Mouse (Mus musculus) retina, postnatal 7 days (tissue): Measurements from ENCODE around the gene Mrps23.
"Not testable (repeated sequence)": the region's sequence is repeated elsewhere in the genome, so short reads cannot be mapped to it uniquely, and the experiment has no call there.

Source experiments
- DNase-seq: peaks from one replicate; pipeline ENCODE4 v3.0.0-alpha.2; 2012; ENCODE audit warnings: low read depth, low spot score

Gene Mrps23

DNA sequence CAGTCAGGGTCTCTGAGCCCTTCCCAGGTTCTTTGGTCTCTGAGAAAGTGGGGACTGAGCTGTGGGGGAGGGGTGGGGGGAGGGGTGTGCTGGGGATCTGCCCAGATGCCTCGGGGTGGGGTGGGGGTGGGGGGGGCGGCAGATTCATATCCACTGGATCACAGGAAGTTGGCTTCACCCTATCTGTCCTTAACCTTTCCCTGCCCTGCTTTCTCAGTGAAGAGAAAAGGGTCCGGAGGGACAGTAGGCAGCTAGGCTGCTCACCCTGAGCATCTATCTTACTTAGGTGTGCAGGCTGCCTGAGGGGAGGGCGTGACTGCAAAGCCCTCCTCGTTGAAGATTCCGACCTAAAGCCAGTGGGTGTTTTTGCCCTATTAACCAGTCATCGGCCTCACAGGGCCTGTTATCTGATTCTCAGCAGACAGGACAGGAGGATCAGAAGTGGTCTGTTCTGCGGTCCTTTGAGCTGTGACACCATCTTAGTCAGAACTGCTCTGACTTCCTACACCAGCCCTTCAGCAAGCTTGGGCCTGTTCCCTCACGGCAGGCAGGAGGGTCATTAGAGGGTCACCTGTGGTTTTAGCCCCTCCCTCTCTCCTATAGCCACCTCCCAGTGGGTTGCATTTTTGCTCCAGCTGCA is 30.7 kb upstream of the Mrps23 start:
- DNase-seq: no peak

DNA sequence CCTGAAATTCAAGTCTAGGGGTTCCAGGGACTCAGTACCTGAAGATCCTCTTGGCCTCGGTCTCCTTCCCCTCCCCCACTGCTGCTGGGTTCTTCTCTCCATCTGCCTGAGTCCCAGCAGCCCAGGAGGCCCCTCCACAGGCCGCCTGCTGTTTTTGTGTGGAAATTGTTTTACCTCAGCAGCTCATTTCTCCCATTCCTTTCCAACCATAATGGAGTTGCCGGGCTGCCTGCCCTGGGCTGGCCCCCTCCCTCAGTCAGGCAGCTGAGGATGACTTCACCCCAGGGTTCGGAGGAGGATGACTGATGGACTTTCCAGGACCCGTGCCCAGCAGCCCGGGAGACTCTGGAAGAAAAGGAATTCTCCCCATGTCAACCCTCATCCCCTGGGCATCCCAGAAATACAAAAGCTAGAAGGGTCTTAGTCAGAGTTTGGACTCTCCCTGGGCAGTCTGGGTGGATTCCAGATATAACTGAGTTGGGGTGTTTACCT is 23.7 kb upstream of the Mrps23 start:
- DNase-seq: no peak

DNA sequence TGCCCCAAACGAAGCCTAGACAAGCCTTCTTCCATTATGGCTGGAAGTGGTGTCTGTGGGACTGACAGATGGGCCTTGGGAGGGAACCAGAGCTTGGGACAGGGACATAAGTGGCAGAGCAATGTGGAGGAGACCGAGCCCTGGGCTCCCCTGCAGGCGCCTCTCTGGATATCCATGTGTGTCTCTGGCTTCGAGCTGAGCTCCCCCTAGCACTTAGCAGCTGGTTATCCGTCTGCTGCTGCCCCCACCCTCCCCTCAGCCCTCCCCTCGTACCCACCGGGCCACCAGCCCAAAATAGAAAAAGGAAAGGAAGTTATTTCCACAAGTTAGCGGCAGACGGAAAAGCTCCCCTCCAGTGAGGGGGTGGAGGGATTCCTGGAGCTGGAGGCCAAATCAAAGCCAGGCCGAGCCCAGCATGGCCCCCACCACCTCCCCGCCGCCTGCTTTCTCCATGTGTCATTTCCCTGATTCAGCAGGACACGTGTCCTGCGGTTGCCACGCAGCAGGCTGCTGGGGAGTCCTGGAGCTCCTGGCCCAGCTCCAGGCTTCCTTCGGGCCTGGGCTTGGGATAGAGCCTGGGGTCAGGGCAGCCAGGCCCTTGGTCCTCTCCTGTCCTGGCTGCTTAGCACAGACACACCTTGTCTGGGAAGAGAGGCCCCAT is 23.1 kb upstream of the Mrps23 start:
- DNase-seq: no peak

DNA sequence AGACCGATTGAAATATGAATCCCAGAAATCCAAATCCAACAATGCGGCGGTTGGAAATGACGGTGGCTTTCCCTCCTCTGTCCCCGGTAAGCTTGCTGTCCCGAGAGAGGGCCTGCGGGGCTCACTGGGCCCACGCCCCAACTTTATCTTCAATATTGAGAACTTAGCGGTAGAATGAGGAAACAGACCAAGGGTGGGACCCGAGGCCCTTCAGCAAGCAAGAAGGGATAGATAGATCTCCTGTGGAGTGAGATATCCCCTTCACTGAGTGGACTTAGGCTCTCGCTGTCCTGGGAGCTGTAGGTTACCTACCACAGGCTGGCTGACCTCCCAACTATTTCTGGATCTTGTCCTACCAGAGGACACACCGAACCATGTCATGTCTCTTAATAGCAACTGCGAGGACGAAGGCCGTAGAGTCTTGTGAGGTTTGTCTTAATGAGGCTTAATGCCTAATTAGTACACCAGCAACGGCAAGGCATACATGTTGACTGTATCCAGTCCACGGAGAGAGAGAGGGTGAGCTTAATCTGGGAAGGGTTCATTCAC is 19.5 kb upstream of the Mrps23 start:
- DNase-seq: no peak

DNA sequence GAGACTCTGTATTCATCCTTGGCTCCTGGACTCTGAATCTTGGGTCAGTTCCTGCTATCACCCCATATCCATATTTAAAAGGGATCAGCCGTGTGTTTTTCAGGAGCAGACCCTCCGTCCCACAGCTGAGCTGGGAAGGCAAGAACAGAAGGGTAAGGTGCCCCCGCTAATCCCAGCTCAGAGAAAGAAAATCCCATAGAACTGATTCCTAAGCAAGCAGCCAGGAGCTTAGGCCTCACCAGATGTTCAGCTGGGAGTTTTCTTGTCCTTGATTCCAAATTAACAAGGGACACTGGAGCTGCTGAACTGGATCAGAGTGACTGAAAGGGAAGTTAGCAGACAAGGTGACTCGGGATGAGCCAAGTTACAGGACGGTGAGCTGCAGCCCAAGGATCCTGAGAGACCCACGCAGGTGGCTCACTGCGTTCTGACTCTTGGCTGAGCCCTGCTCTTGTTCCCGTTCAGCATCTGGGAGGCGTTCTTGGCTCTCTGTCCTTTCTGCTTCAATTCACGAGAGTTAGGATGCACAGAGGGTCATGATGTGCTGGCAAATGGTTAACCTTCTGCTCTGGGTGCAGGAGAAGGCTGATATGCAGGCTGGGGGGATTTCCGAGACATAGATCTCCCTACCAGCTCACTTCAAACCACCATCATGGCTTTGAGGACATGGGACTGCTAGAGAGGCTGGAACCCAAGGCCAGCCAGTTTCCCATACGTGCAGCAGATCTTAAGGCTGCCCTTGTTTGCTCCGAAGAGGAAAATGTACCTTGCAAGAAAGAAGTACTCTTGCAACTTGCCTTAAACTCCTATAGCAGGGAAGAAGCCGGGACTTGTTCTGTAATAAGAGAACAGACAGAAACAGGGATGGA is 17.9 kb upstream of the Mrps23 start:
- peak; percentile 75 for DNase-seq

DNA sequence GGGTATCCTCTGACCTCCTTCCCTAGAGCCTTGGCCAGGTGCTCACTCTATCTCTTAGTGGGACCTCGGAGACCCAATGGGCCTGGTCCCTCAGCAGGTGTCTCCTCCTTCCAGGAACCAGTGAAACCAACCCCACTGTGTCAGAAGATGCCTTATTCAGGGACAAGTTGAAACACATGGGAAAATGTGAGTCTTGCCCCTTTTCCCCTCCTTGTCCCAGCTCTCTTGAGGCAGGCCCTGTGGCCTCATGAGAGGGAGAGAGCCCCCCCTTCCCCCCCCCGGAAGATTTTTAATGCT is 17.3 kb upstream of the Mrps23 start:
- DNase-seq: no peak

DNA sequence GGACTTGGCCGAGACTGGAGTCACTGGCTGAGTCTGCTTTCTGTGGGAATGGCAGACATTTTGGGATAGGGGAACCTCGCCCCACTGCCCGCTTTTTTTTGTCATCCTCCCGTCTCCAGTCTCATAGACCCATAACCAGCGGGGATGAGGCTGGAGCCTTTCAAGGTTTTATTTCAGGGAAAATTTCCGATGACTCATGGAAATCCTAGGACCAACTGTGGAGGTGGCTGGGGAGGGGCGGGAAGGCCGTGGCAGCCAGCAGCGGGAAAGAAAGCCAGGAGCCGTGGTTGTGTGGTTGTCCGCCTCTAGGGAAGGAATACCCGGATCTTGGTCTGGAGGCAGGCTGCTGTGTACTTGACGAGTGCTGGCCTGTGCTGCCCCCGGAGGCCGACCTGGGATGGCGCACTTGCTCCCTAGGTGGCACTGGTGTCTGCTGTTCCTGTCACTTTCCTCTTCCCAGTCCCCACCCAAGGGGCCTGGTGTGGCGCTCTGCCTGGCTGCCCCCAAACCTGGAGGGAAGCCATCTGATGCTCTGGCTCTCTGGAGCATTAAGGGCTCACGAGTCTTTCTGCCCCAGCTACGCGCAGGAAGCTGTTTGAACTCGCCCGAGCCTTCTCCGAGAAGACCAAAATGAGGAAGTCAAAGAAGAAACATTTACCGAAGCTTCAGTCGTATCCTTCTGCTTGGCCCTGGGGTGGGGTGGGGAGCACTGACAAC is 16.6 kb upstream of the Mrps23 start:
- peak; percentile 71 for DNase-seq

DNA sequence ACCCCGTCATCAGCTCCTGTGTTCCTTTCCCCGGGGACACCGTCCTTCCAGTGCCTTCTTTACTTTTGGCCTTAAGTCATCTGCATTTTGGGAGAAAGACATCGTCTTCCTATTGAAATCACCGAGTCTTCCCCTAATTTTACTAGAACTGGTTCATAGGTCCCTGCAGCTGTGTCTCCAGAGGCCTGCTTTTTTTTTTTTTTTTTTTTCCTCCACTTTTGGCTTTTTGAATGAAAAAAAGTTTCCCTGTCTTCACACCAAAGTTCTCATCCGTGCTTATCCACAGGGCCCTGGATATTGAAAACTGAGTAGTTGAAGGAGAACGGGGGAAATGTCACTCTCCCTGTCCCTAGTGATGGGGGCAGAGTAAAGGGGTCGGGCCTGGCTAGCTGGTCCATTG is 16.0 kb upstream of the Mrps23 start:
- DNase-seq: no peak

DNA sequence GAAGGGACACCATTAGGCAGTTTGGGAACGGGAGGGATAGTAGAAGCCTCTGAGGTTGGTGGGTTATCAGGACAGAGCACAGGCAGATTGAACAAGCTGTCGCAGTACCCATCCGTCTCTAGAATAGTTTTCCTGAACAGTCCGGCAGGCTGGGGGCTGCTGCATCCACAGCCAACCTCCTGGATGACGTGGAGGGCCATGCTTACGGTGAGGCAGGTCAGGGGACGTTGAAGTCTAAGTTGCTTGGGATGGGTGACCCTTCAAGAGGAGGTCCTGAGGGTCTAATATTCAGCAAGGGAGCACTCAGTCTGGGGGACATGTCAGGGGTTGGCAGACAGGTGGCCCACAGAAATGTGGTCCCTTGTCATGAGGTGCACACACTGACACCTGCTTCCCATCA is 15.6 kb upstream of the Mrps23 start:
- no peak for DNase-seq

DNA sequence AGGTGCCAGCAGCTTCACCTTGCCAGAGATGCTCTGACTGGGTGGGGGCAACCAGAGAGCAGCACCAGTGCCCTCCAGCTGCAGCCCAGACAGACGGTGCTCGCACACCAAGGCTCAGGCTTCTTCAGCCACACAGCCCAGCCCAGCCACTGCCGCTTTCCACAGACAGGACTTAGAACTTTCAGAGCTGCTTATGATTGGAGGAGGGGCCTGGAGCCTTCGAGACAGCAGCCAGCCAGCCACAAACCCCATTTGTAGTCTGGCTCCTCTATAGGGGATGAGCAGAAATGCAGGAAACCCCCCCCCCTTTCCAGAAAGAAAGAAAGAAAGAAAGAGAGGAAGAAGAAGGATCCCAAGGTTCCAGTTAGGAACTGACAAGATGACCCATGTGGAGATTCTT is 11.6 kb upstream of the Mrps23 start:
- DNase-seq: no peak

DNA sequence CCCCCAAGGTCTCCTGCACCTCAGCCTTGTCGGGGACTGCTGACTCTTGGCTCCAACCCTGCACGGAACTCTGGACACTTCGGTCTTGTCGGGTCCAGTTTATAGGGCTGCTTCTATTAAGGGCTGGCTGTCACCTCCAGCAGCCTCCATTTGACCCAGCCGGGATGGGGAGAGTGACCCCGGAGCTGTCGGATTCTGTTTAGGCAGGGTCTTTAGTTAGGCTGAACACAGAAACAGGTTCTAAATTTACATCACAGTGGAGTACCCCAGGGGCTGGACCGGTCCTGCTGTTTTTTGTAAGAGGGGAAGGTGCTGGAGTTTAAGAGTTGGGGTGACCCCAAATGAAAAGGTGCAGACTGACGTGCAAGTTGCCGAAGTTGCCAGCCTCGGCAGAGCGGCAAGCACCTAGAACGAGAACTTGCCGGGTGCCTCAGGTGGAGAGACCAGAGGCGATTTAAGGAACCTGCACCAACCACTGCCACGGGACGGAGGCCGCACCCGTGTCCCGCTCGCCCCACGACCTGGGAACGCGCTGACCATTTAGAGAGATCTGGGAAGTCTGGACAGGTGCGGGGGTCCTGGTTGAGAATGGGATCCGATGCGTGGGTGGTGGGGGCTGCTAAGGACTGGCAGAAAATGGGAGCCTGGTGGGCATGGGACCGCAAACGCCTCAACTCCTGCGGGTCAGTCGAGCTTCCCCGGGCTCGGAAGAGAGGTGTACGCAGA is 10.9 kb upstream of the Mrps23 start:
- no peak for DNase-seq

DNA sequence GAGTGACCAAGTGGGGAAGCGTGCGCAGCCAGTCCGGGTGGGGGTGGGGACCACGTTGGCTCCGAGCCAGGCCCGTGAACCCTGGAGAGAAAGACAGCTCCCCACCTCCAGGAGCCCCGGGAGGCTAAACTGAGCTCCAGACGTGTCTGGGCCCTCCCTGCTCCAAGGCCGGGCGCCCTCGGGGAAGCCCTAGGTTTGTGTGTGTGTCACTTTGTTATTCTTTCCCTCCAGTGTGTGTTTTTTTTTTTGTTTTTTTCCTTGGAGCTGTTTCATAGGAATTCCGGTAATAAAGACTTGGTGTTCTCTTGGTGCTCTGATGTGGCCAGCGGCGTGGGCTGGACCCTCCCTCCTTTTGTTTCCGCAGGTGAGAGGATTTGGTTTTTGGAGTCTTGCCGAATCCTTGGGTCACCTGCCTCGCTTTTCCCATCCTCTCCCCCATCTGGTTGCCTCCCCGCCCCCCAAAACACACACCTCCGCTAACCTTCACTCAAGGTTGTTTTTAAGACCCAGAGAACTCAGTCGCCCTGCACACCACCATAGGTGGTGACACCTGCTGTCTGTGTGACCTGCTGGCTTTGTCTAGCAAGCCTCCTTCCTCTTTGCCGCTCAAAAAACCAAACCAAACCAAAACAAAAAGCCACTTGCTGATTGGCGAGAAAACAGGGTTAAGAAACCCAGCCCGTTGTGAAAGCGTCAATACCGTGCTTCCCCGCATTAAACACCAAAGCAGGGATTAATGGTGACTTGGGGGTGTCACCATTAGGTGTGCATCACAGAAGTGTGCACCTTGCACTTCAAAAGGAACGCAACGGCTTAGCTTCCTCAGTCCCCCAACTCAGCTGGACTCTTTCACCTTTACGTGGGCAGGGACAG is 10.1 kb upstream of the Mrps23 start:
- DNase-seq: no peak

DNA sequence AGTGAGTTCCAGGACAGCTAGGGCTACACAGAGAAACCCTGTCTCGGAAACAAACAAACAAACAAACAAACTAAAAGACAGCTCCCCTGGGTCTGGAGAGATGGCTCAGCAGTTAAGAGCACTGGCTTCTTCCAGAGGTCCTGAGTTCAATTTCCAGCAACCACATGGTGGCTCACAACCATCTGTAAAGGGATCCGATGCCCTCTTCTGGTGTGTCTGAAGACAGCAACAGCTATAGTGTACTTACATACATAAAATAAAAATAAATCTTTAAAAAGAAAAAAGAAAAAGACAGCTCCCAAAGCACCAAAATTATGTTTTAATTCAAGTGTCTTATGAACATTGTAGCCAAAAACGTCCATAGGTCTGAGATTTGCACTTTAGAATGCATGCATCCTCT is 8.5 kb upstream of the Mrps23 start:
- DNase-seq: not testable (repeated sequence)

DNA sequence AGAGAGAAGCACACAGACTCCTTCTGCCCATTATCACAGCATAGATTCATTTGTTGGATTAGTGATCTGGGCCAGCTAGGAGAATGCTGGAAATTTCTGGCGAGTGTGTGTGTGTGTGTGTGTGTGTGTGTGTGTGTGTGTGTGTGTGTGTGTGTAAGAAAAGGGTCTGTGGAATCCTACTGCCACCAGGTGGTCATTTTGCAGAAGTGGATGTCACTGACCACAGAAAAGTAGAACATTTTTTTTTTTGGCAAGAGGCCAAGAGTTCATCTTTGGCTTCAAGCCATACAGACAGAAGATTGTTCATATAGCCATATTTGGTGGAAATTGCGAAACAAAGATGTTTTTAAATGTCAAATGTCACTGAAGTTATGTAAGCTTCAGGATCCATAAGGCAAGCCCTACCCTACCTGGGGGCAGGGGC is 7.0 kb upstream of the Mrps23 start:
- DNase-seq: peak; percentile 76

DNA sequence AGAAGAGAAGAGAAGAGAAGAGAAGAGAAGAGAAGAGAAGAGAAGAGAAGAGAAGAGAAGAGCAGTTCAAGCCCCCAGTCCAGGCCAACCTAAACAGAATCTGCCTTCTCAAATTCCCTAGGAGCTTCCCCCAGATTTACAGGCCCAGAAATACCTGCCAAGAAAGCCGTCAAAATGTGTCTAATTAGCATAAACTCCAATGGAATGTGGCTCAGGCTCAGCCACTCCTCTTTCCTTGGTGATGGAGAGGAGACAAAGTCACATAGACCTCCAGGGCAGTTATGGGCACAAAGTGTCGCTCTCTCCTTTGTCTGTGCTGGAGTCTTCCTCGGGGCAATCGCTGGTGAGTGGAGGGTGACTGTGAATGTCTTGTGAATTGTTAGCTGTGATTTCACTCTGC is 6.0 kb upstream of the Mrps23 start:
- DNase-seq: no peak

DNA sequence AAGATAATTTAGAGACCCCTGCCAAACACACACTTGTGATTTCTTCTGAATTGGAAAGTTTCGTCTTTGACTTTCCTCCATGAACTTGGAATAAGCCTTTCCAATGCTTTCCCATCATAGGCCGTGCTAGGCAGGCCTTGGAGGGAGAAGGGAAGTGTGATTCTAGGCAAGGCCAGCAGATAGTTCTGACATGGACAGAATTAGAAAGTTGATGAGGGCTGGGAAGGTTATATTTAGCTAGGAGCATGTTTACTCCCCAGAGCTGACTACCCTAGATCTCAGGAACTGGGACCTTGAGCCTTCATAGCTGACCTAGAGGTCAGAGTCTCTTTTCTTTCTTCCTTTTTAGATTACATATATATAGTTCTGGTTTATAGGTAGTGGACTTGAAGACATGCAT is 3.0 kb upstream of the Mrps23 start:
- DNase-seq: no peak

DNA sequence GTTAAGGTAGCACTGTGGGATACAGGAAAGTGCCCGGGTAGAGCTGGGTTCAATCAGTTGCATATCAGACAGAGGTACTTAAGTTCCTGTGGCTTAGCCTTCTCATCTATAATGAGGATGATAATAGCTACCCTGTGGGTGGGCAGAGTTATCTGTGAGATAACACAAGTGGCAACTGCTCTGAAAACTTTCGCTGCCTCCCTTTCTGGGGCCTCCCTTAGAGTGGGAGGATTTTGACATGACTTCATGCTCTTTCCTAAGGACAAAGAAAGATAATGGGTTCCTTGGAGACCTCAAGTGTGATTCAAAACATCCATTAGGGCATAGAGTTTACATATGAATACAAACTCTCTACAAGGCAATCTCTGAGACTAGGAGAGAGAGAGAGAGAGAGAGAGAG is 2.1 kb upstream of the Mrps23 start:
- DNase-seq: no peak

DNA sequence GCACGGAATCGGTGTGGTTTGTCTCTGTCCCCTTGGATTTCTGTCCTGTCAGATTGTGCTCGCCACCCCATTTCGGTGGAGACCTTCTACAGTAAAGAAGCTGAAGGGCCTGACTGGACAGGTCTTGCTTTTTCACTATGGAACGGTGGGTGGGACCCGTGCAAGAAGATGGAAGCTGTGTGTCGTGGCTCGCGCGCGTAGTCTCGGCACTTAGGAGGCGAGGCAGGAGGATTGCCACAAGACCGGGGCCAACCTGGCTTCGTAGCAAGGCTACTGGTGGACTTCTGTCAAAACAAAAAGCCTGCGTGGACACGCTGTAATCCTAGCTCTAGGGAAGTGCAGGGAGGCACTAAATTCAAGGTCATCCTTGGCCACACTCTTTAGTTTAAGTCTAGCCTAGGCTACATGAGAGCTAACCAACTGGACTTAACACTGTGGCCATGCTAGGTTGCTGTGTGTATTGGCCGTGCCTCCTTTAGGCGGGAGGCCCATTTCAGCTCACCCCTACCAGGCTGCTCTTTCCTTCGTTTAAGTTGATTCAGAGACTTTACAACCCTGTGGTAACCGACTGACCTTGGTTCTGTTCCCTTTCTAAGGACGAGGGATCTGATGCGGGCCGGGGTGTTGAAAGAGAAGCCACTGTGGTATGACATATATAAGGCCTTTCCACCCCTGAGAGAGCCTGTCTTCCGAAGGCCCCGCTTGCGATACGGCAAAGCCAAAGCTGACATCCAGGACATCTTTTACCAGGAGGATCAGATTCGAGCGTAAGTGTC is 593 bp downstream of the Mrps23 start:
- DNase-seq: no peak

DNA sequence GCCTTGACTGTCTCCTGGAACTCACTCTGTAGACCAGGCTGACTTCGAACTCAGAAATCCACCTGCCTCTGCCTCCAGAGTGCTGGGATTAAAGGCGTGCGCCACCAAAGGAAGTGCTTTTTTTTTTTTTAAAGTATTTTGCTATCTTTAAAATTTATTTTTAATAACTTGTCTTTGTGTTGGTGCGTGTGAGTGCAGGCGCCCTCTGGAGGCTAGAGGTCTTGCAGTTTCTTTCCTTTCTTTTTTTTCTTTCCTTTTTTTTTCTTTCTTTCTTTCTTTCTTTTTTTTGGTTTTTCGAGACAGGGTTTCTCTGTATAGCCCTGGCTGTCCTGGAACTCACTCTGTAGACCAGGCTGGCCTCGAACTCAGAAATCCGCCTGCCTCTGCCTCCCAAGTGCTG is 2.4 kb downstream of the Mrps23 start:
- not testable (repeated sequence) for DNase-seq
